ENCODE assay signal across 21 mouse cellular contexts in genomic region chr10:120914286-120914685, GRCm38 (mm10). TPM values are rescaled to one million over a fixed set of nuclear protein-coding genes. Genes with fewer than 3 reads are reported as not detected.
DNase-seq lines count a peak whose midpoint lies in the region; ATAC-seq lines count a peak whose summit lies in the region.
"Had no signal": no experiment of that assay in that cellular context is flagged by ENCODE, and none has a peak within 500 bp of the region (broad histone marks: within the 10 kb centered on the region; RNA-seq: fewer than 3 reads in every experiment).

No protein-coding gene starts in this region.

- peak overlapping the region; percentile 80 for H3K27ac ChIP-seq in heart, embryonic 12.5 days (ENCODE audit: poor library complexity, severe bottlenecking)
- 0 out of 2 replicates have a peak overlapping the region, but pooled peaks have one; percentile 45 for H3K27ac ChIP-seq in kidney, embryonic 15.5 days
- 0 out of 2 replicates have a peak overlapping the region, but pooled peaks have one; percentile 47 for H3K27ac ChIP-seq in limb, embryonic 15.5 days
- H3K27ac ChIP-seq: forebrain, embryonic 10.5 days; hindbrain, embryonic 12.5 days; limb, embryonic 13.5 days; neural tube, embryonic 13.5 days had no signal

- H3K4me1 ChIP-seq in heart, embryonic 12.5 days (replicated peaks) = peaks cover 27% of the 10 kb centered on the region
- H3K4me1 ChIP-seq in kidney, embryonic 15.5 days = peaks cover 6% of the 10 kb centered on the region
- H3K4me1 ChIP-seq in limb, embryonic 15.5 days = 0 out of 2 replicates have a peak, but pooled peaks cover 4% of the 10 kb centered on the region
- H3K4me1 ChIP-seq: hindbrain, embryonic 12.5 days; limb, embryonic 13.5 days; megakaryocyte, embryonic 14.5 days; neural tube, embryonic 13.5 days had no signal

- no peaks in the 10 kb centered on the region for H3K27me3 ChIP-seq in heart, embryonic 12.5 days (replicated peaks)
- no peaks in the 10 kb centered on the region for H3K27me3 ChIP-seq in kidney, embryonic 15.5 days
- no peaks in the 10 kb centered on the region for H3K27me3 ChIP-seq in limb, embryonic 15.5 days
- H3K27me3 ChIP-seq: hindbrain, embryonic 12.5 days; limb, embryonic 13.5 days; megakaryocyte, embryonic 14.5 days; neural tube, embryonic 13.5 days had no signal

- H3K4me2 ChIP-seq in heart, embryonic 12.5 days = no peak overlapping the region
- no peak overlapping the region for H3K4me2 ChIP-seq in kidney, embryonic 15.5 days
- H3K4me2 ChIP-seq in limb, embryonic 15.5 days = no peak overlapping the region
- H3K4me2 ChIP-seq: hindbrain, embryonic 12.5 days; limb, embryonic 13.5 days; neural tube, embryonic 13.5 days had no signal

- ATAC-seq in heart, embryonic 12.5 days (ENCODE audit: insufficient number of reproducible peaks, low FRiP score) = 0 out of 2 replicates have a peak, but pooled peaks have one; percentile 16
- ATAC-seq in kidney, embryonic 15.5 days (replicated peaks; ENCODE audit: low FRiP score) = 0 out of 2 replicates have a peak, but pooled peaks have one; percentile 22
- ATAC-seq in limb, embryonic 15.5 days (ENCODE audit: insufficient number of reproducible peaks, low FRiP score, low TSS enrichment, low read depth) = no peak
- ATAC-seq: forebrain, postnatal 0 days had no signal

- 78% methylated on average over 7 of the region's 7 CpGs for WGBS in heart, embryonic 12.5 days
- 49% methylated on average over 7 of the region's 7 CpGs for WGBS in kidney, embryonic 15.5 days
- WGBS in limb, embryonic 15.5 days = 64% methylated on average over 7 of the region's 7 CpGs

- no peak for DNase-seq in heart, postnatal 36 days
- DNase-seq in kidney, postnatal 10 days = no peak
- DNase-seq in lung, postnatal 10 days = peak; percentile 17
- DNase-seq in lung, postnatal 4 days = no peak
- DNase-seq: adrenal gland, postnatal 25 days; cerebellum, adult 11-12 months; cerebellum, postnatal 14 days; forebrain, postnatal 0 days; gastrocnemius, postnatal 36 days; kidney, adult 9 months; midbrain, embryonic 14.5 days; right cerebral cortex, adult 18-20 months; thymus, adult 2 months had no signal

- intact Hi-C loops in heart, postnatal 36 days (cut with DNase I) = no loop called here

- H3K9me3 ChIP-seq in heart, embryonic 12.5 days (replicated peaks) = no peaks in the 10 kb centered on the region
- H3K9me3 ChIP-seq in kidney, embryonic 15.5 days (replicated peaks) = no peaks in the 10 kb centered on the region
- H3K9me3 ChIP-seq in limb, embryonic 15.5 days = no peaks in the 10 kb centered on the region
- H3K9me3 ChIP-seq: forebrain, embryonic 10.5 days; hindbrain, embryonic 12.5 days; limb, embryonic 13.5 days; neural tube, embryonic 13.5 days had no signal

- no peak overlapping the region for H3K4me3 ChIP-seq in heart, embryonic 12.5 days
- no peak overlapping the region for H3K4me3 ChIP-seq in kidney, embryonic 15.5 days (replicated peaks)
- no peak overlapping the region for H3K4me3 ChIP-seq in limb, embryonic 15.5 days
- H3K4me3 ChIP-seq: forebrain, embryonic 10.5 days; hindbrain, embryonic 12.5 days; limb, embryonic 13.5 days; megakaryocyte, embryonic 14.5 days; neural tube, embryonic 13.5 days had no signal

- no peak overlapping the region for H3K9ac ChIP-seq in heart, embryonic 12.5 days
- H3K9ac ChIP-seq in kidney, embryonic 15.5 days = no peak overlapping the region
- H3K9ac ChIP-seq in limb, embryonic 15.5 days = no peak overlapping the region
- H3K9ac ChIP-seq: forebrain, postnatal 0 days; hindbrain, embryonic 12.5 days; limb, embryonic 13.5 days; neural tube, embryonic 13.5 days had no signal

- peaks cover 5% of the 10 kb centered on the region; the same call in 1 of the 2 replicates for H3K36me3 ChIP-seq in heart, embryonic 12.5 days
- no peaks in the 10 kb centered on the region for H3K36me3 ChIP-seq in kidney, embryonic 15.5 days
- peaks cover under 1% of the 10 kb centered on the region; the same call in 1 of the 2 replicates for H3K36me3 ChIP-seq in limb, embryonic 15.5 days
- H3K36me3 ChIP-seq: forebrain, embryonic 10.5 days; hindbrain, embryonic 12.5 days; neural tube, embryonic 13.5 days had no signal

RNA-seq across cellular contexts. Expression of gene Msrb3, which starts 15.4 kb away (rescaled TPM):
- 24.1 and 25.9 TPM in 2 replicates for polyA plus RNA-seq in heart, embryonic 12.5 days (2016; fragmentation: Nextera tagmentation; extraction: Ambion mirVana)
- 10 to 100 TPM; 84.0 to 89.1 TPM for total RNA-seq in heart, postnatal 36 days (2021)
- 8.5 and 10.3 TPM in 2 replicates for polyA plus RNA-seq in kidney, embryonic 15.5 days (2015; fragmentation: Nextera tagmentation; extraction: Ambion mirVana)
- polyA plus RNA-seq in limb, embryonic 15.5 days (2015; fragmentation: Nextera tagmentation; extraction: Ambion mirVana) = 14.8 and 16.9 TPM in 2 replicates
